Mouse (Mus musculus) limb, embryonic 10.5 days (tissue): ENCODE measurements at regions not wholly inside any gene's neighbourhood (a gene's known extent, or its start where the extent isn't known, plus 50 kb on each side); places are given as distances from the start of the nearest gene placed in this dataset.

Experiments
- DNase-seq: peaks from one replicate; pipeline ENCODE4 v3.0.0-alpha.2; 2017; ENCODE audit warnings: low spot score
- H3K27ac ChIP-seq: fragments of 300-500 bp; sonication (generic); 2 replicates; pipeline ENCODE4 v1.5.1; 2016; ENCODE audit warnings: mild to moderate bottlenecking
- H3K27me3 ChIP-seq: fragments of 300-500 bp; sonication (generic); 2 replicates; pipeline ENCODE4 v1.6.1; 2016; ENCODE audit warnings: low read depth, mild to moderate bottlenecking; ENCODE audit not compliant: poor library complexity, severe bottlenecking
- H3K36me3 ChIP-seq: fragments of 300-500 bp; sonication (generic); 2 replicates; pipeline ENCODE4 v1.6.1; 2016; ENCODE audit warnings: mild to moderate bottlenecking, moderate library complexity
- H3K4me1 ChIP-seq: fragments of 300-500 bp; sonication (generic); 2 replicates; pipeline ENCODE4 v1.6.1; 2016
- H3K4me3 ChIP-seq: fragments of 300-500 bp; sonication (generic); 2 replicates; pipeline ENCODE4 v1.5.1; 2016; ENCODE audit warnings: mild to moderate bottlenecking, moderate library complexity
- H3K9me3 ChIP-seq: fragments of 300-500 bp; sonication (generic); replicated peaks from 2 replicates; pipeline ENCODE4 v1.6.1; 2016; ENCODE audit warnings: mild to moderate bottlenecking
- WGBS: fragments of 180-500 bp; shearing (Covaris S2); methylation state at CpG from one replicate; pipeline ENCODE4 v1.1.7; 2016; 5-methylcytosine and 5-hydroxymethylcytosine counted together

DNA sequence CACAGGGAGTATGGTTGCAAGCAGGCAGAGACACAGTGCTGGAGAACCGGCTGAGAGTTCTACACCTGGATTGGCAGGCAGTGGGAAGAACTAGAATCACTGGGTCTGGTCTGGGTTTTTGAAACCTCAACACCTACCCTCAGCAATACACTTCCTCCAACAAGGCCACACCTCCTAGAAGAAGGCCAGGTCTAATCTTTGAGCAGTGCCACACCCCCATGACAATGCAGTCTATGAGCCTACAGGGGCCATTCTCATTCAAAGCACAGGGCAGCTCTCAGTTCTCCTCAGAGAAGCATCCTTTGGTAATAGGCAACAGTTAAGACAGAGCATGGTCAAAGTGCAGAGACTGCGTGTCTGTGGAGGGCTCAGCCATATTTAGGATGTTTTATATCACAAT lies 300.8 kb downstream of the Bbx start:
- no peak overlapping the region for H3K4me3 ChIP-seq

More for the DNA sequence above, 300.8 kb downstream of the Bbx start:
- Histone ChIP-seq H3K27ac (no peak overlapping the region), H3K4me1 (no peaks in the 10 kb centered on the region), H3K36me3 (no peaks in the 10 kb centered on the region), H3K27me3 (no peaks in the 10 kb centered on the region), H3K9me3 (no peaks in the 10 kb centered on the region)
- no peak for DNase-seq
- WGBS, result 96% methylated on average over 2 of the region's 2 CpGs
